Comparison of ENCODE assay signal across 15 mouse cellular contexts in the genomic region with DNA sequence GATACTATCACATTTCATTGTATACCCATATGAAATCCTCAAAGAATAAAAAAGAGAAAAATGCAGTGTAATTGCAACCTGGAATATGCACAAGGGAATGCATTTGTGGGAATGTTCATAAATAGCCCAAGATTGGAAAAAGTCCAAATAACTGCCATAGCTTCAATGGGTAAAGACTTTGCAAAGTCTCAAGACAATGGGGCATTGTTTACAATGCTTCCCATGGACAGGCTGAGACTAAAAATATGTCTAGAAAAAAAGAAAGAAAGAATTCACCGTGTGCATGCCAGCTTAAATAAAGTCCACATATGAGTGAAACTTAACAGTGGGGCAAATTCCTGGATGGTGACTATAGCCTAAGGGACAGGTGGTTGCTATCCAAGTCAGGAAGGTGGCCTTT.
"Had no signal": no experiment of that assay in that cellular context is flagged by ENCODE, and none has a peak within 500 bp of the region (broad histone marks: within the 10 kb centered on the region; RNA-seq: fewer than 3 reads in every experiment).

No protein-coding gene starts in this region.

- H3K9ac ChIP-seq: liver, embryonic 13.5 days; liver, postnatal 0 days; midbrain, embryonic 15.5 days had no signal

- H3K4me3 ChIP-seq: left cerebral cortex, adult 2 months; liver, embryonic 13.5 days; megakaryocyte, embryonic 14.5 days; midbrain, embryonic 15.5 days had no signal

- H3K27me3 ChIP-seq: liver, embryonic 13.5 days; megakaryocyte, embryonic 14.5 days; midbrain, embryonic 15.5 days had no signal

- H3K36me3 ChIP-seq: liver, embryonic 13.5 days; midbrain, embryonic 15.5 days had no signal

- DNase-seq: kidney, adult 8-10 months; kidney, postnatal 10 days; liver; liver, embryonic 13.5 days; liver, postnatal 0 days; right cerebral cortex, postnatal 4 days; spleen, adult 18-20 months; thymus, adult 2 months; thymus, postnatal 25 days had no signal

- ATAC-seq: intestine, postnatal 0 days; liver, postnatal 0 days; midbrain, embryonic 15.5 days had no signal

- H3K4me2 ChIP-seq: liver, embryonic 13.5 days; midbrain, embryonic 11.5 days; midbrain, embryonic 15.5 days had no signal

- H3K4me1 ChIP-seq: liver, embryonic 13.5 days; megakaryocyte, embryonic 14.5 days; midbrain, embryonic 15.5 days had no signal

- H3K9me3 ChIP-seq: liver, embryonic 13.5 days; megakaryocyte, embryonic 14.5 days; midbrain, embryonic 15.5 days had no signal

- H3K27ac ChIP-seq: left cerebral cortex, adult 2 months; liver, embryonic 13.5 days; macrophage; midbrain, embryonic 15.5 days had no signal
